Mouse (Mus musculus) right cerebral cortex, postnatal 10 days (tissue): ENCODE measurements around the gene Pla1a.
A peak's percentile ranks its signal among the peaks of the same experiment; 100 is the strongest.
"Not testable (repeated sequence)": the region's sequence is repeated elsewhere in the genome, so short reads cannot be mapped to it uniquely, and the experiment has no call there.

Experiments used
- DNase-seq, 2 experiments: peaks; one replicate each; pipeline ENCODE4 v3.0.0; 2021; ENCODE audit warnings: low spot score in 2 of 2

The Pla1a gene

GRCm38 (mm10) chr16:38432498-38433425 lies at the start of gene Pla1a:
Gene Pla1a (minus strand): TSS chr16:38433145.
- no peak for DNase-seq

- DNase-seq, result no peak
Observed at GRCm38 (mm10) chr16:38481327-38481726, 48.4 kb upstream of the Pla1a start.

- no peak for DNase-seq
Observed at GRCm38 (mm10) chr16:38478296-38478695, 45.4 kb upstream of the Pla1a start.

GRCm38 (mm10) chr16:38477241-38477608 lies 44.3 kb upstream of the Pla1a start:
- not testable (repeated sequence) for DNase-seq

GRCm38 (mm10) chr16:38476312-38477240 lies 43.6 kb upstream of the Pla1a start:
- DNase-seq, result peak; percentile 37 to 49

GRCm38 (mm10) chr16:38475681-38476311 lies 42.9 kb upstream of the Pla1a start:
- no peak for DNase-seq

GRCm38 (mm10) chr16:38474677-38475286 lies 41.8 kb upstream of the Pla1a start:
- DNase-seq, result no peak

GRCm38 (mm10) chr16:38473661-38474060 lies 40.7 kb upstream of the Pla1a start:
- DNase-seq, result no peak

- no peak for DNase-seq
Observed at GRCm38 (mm10) chr16:38472507-38472873, 39.5 kb upstream of the Pla1a start.

GRCm38 (mm10) chr16:38471697-38472506 lies 39.0 kb upstream of the Pla1a start:
- no peak for DNase-seq

GRCm38 (mm10) chr16:38469437-38469836 lies 36.5 kb upstream of the Pla1a start:
- DNase-seq, result no peak

GRCm38 (mm10) chr16:38468706-38469018 lies 35.7 kb upstream of the Pla1a start:
- no peak for DNase-seq

- no peak for DNase-seq
Observed at GRCm38 (mm10) chr16:38467917-38468705, 35.2 kb upstream of the Pla1a start.

GRCm38 (mm10) chr16:38467091-38467916 lies 34.4 kb upstream of the Pla1a start:
- DNase-seq, result no peak

- DNase-seq, result no peak
Observed at GRCm38 (mm10) chr16:38466089-38466488, 33.1 kb upstream of the Pla1a start.

- no peak for DNase-seq
Observed at GRCm38 (mm10) chr16:38463305-38463704, 30.4 kb upstream of the Pla1a start.

- no peak for DNase-seq
Observed at GRCm38 (mm10) chr16:38462161-38462560, 29.2 kb upstream of the Pla1a start.

- DNase-seq, result no peak
Observed at GRCm38 (mm10) chr16:38461749-38462148, 28.8 kb upstream of the Pla1a start.

- DNase-seq, result no peak
Observed at GRCm38 (mm10) chr16:38459990-38460389, 27.0 kb upstream of the Pla1a start.
